ENCODE assay signal across 8 mouse cellular contexts in the genomic region with DNA sequence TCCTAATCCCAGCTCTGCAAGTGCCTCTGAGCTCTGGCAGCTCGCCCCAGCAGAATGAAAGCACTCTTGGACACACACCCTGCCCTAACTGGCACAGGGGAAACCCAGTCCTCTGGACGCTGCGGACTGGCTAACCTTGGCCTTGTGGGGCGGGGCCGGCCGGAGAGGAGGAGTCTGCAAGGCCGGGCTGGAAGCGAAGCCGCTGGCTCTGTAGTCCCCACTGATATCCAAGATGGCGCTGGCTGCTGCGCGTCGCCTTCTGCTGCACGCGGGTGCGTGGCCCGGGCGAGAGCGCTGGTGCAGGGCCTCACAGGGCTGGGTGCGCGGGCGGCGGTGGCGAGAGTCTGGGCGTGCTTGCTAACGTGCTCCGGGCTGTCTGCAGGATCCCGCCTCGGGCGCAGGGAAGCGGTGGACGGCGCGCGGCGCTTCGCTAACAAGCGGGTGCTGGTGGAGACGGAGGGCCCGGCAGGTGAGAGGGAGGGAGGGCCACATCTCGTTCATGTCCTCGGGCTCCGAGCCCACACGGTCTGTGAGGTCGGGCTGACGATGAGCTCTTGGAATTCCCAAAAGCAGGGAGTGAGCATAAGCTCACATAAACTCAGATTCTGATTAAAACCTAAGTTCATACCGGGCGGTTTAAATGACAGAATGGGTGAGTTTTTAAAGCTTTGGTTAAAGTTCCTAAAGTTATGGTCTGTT. TPM values are rescaled to one million over a fixed set of nuclear protein-coding genes. Genes with fewer than 3 reads are reported as not detected.
DNase-seq lines count a peak whose midpoint lies in the region; ATAC-seq lines count a peak whose summit lies in the region.

A gene (plus strand): TSS at position 171 of the 699 bp plus-strand sequence.

- peak within 1 kb of the TSS; percentile 66 for H3K4me3 ChIP-seq in forebrain, embryonic 14.5 days (ENCODE audit: low read depth, low read length)
- H3K4me3 ChIP-seq in neural tube, embryonic 15.5 days (replicated peaks), result peak within 1 kb of the TSS; percentile 69

- DNase-seq in ES-CJ7 (ENCODE audit: low read depth, low spot score), result peak; percentile 88
- peak; percentile 96 for DNase-seq in cerebellum, adult 11 months
- peak; percentile 93 for DNase-seq in forebrain, embryonic 14.5 days (ENCODE audit: low spot score)
- peak; percentile 93 to 95 for DNase-seq in heart, postnatal 14 days
- DNase-seq in layer of hippocampus, adult 11-12 months (ENCODE audit: low spot score), result peak; percentile 92
- peak; percentile 98 to 99 for DNase-seq in lung, adult 18-20 months
- peak; percentile 95 for DNase-seq in testis, postnatal 14 days (ENCODE audit: low spot score)

- under 1% methylated on average over 48 of the region's 48 CpGs for WGBS in forebrain, embryonic 14.5 days
- WGBS in neural tube, embryonic 15.5 days, result under 1% methylated on average over 48 of the region's 48 CpGs

- H3K27me3 ChIP-seq in forebrain, embryonic 14.5 days (replicated peaks; ENCODE audit: control insufficient read depth, insufficient read depth, low read length), result no peaks in the 10 kb centered on the region
- H3K27me3 ChIP-seq in neural tube, embryonic 15.5 days (replicated peaks), result no peaks in the 10 kb centered on the region

- peak within 1 kb of the TSS; percentile 85 for H3K9ac ChIP-seq in forebrain, embryonic 14.5 days (ENCODE audit: low read length)
- peak within 1 kb of the TSS; percentile 87 for H3K9ac ChIP-seq in neural tube, embryonic 15.5 days (replicated peaks)

- peak within 1 kb of the TSS; percentile 64 for H3K4me2 ChIP-seq in forebrain, embryonic 14.5 days (ENCODE audit: low read length)
- H3K4me2 ChIP-seq in neural tube, embryonic 15.5 days, result peak within 1 kb of the TSS; percentile 58

- H3K36me3 ChIP-seq in forebrain, embryonic 14.5 days (ENCODE audit: control insufficient read depth, insufficient read depth, low read length), result peaks cover 36% of the 10 kb centered on the region
- peaks cover 35% of the 10 kb centered on the region for H3K36me3 ChIP-seq in neural tube, embryonic 15.5 days

- no peaks in the 10 kb centered on the region for H3K9me3 ChIP-seq in forebrain, embryonic 14.5 days (replicated peaks; ENCODE audit: control insufficient read depth, low read length)
- H3K9me3 ChIP-seq in neural tube, embryonic 15.5 days (replicated peaks), result no peaks in the 10 kb centered on the region

- H3K4me1 ChIP-seq in forebrain, embryonic 14.5 days (ENCODE audit: control insufficient read depth, insufficient read depth, low read length), result no peaks in the 10 kb centered on the region
- H3K4me1 ChIP-seq in neural tube, embryonic 15.5 days, result peaks cover 28% of the 10 kb centered on the region

- H3K27ac ChIP-seq in forebrain, embryonic 14.5 days (ENCODE audit: low read depth, low read length), result peak within 1 kb of the TSS; percentile 95
- peak within 1 kb of the TSS; percentile 97 for H3K27ac ChIP-seq in neural tube, embryonic 15.5 days (replicated peaks)

- peak; percentile 97 for ATAC-seq in forebrain, embryonic 14.5 days
- peak; percentile 95 for ATAC-seq in neural tube, embryonic 15.5 days (ENCODE audit: low FRiP score)

- intact Hi-C loops in heart, postnatal 14 days (cut with DNase I), result loop anchor here (2.0 kb wide), 1 partner anchor 28 kb away; no protein-coding TSS in a partner anchor

RNA-seq across cellular contexts. Expression of the gene that starts here (rescaled TPM):
- polyA plus RNA-seq in forebrain, embryonic 14.5 days (2014; fragmentation: Nextera tagmentation; extraction: Ambion mirVana), result 31.5 and 31.8 TPM in 2 replicates
- total RNA-seq in heart, postnatal 14 days (2021), result 100 to 1,000 TPM; 428 to 461 TPM
- polyA plus RNA-seq in neural tube, embryonic 15.5 days (2015; fragmentation: Nextera tagmentation; extraction: Ambion mirVana), result 51.5 and 58.8 TPM in 2 replicates

Comparison
In these comparisons a context has a peak if more than half of its experiments do, and no peak if none do; other contexts are left out.
1. Peak in every context shown above with its lines: DNase-seq, ATAC-seq, H3K4me3 ChIP-seq and H3K27ac ChIP-seq.